8 mouse cellular contexts compared by ENCODE assay signal in genomic region chr2:118112846-118113479, GRCm38 (mm10). TPM values are rescaled to one million over a fixed set of nuclear protein-coding genes. Genes with fewer than 3 reads are reported as not detected.
DNase-seq lines count a peak whose midpoint lies in the region; ATAC-seq lines count a peak whose summit lies in the region.
"Had no signal": no experiment of that assay in that cellular context is flagged by ENCODE, and none has a peak within 500 bp of the region (broad histone marks: within the 10 kb centered on the region; RNA-seq: fewer than 3 reads in every experiment).

No protein-coding gene starts in this region.

- peak; percentile 47 for DNase-seq in kidney, postnatal 10 days
- DNase-seq in midbrain, embryonic 14.5 days, result no peak
- DNase-seq in urinary bladder, postnatal 36 days (ENCODE audit: low spot score in 2 of 2), result no peak
- DNase-seq in gastrocnemius, postnatal 25 days, result no peak
- DNase-seq in adrenal gland, postnatal 4 days (ENCODE audit: low spot score in 2 of 2), result no peak

- H3K4me1 ChIP-seq in embryonic facial prominence, embryonic 12.5 days, result peaks cover 33% of the 10 kb centered on the region
- peaks cover 24% of the 10 kb centered on the region for H3K4me1 ChIP-seq in forebrain, embryonic 16.5 days (replicated peaks; ENCODE audit: control insufficient read depth, insufficient read depth, low read length)
- peaks cover 8% of the 10 kb centered on the region; the same call in 1 of the 2 replicates for H3K4me1 ChIP-seq in midbrain, embryonic 14.5 days (ENCODE audit: control insufficient read depth, insufficient read depth, low read length)

- ATAC-seq in embryonic facial prominence, embryonic 12.5 days (ENCODE audit: insufficient number of reproducible peaks, insufficient read depth, low FRiP score, low TSS enrichment), result no peak
- ATAC-seq in forebrain, embryonic 16.5 days, result no peak
- ATAC-seq in midbrain, embryonic 14.5 days (ENCODE audit: low FRiP score, low TSS enrichment), result no peak

- H3K4me3 ChIP-seq in embryonic facial prominence, embryonic 12.5 days, result peak overlapping the region; percentile 59
- peak overlapping the region; percentile 55 for H3K4me3 ChIP-seq in forebrain, embryonic 16.5 days (replicated peaks; ENCODE audit: low read length)
- H3K4me3 ChIP-seq in midbrain, embryonic 14.5 days (replicated peaks; ENCODE audit: low read depth, low read length), result peak overlapping the region; percentile 47; the same call in 1 of the 2 replicates

- H3K36me3 ChIP-seq in embryonic facial prominence, embryonic 12.5 days, result peaks cover 26% of the 10 kb centered on the region
- H3K36me3 ChIP-seq in forebrain, embryonic 16.5 days (ENCODE audit: control insufficient read depth, insufficient read depth), result no peaks in the 10 kb centered on the region
- no peaks in the 10 kb centered on the region for H3K36me3 ChIP-seq in midbrain, embryonic 14.5 days (ENCODE audit: control insufficient read depth, insufficient read depth, low read length)

- peak overlapping the region; percentile 88 for H3K4me2 ChIP-seq in embryonic facial prominence, embryonic 12.5 days (replicated peaks)
- H3K4me2 ChIP-seq in forebrain, embryonic 16.5 days (ENCODE audit: low read length), result peak overlapping the region; percentile 83
- H3K4me2 ChIP-seq in midbrain, embryonic 14.5 days (ENCODE audit: low read length), result peak overlapping the region; percentile 96

- no peak overlapping the region for H3K27ac ChIP-seq in embryonic facial prominence, embryonic 12.5 days
- no peak overlapping the region for H3K27ac ChIP-seq in forebrain, embryonic 16.5 days (ENCODE audit: low read length)
- H3K27ac ChIP-seq in midbrain, embryonic 14.5 days (replicated peaks; ENCODE audit: low read depth, low read length), result no peak overlapping the region
- H3K27ac ChIP-seq: liver, embryonic 14.5 days had no signal

- WGBS in embryonic facial prominence, embryonic 12.5 days, result 68% methylated on average over 21 of the region's 21 CpGs
- WGBS in forebrain, embryonic 16.5 days, result 55% methylated on average over 21 of the region's 21 CpGs
- WGBS in midbrain, embryonic 14.5 days, result 53% methylated on average over 21 of the region's 21 CpGs

- 0 out of 2 replicates have a peak, but pooled peaks cover 2% of the 10 kb centered on the region for H3K27me3 ChIP-seq in embryonic facial prominence, embryonic 12.5 days
- H3K27me3 ChIP-seq in forebrain, embryonic 16.5 days (replicated peaks; ENCODE audit: control insufficient read depth, insufficient read depth, low read length), result 0 out of 2 replicates have a peak, but pooled peaks cover 5% of the 10 kb centered on the region
- H3K27me3 ChIP-seq in midbrain, embryonic 14.5 days (ENCODE audit: control insufficient read depth, insufficient read depth, low read length), result peaks cover 7% of the 10 kb centered on the region; the same call in 1 of the 2 replicates

- H3K9me3 ChIP-seq in embryonic facial prominence, embryonic 12.5 days, result no peaks in the 10 kb centered on the region
- no peaks in the 10 kb centered on the region for H3K9me3 ChIP-seq in forebrain, embryonic 16.5 days (ENCODE audit: control insufficient read depth, low read length)
- no peaks in the 10 kb centered on the region for H3K9me3 ChIP-seq in midbrain, embryonic 14.5 days (ENCODE audit: control insufficient read depth, low read length)

- H3K9ac ChIP-seq in embryonic facial prominence, embryonic 12.5 days, result peak overlapping the region; percentile 71
- no peak overlapping the region for H3K9ac ChIP-seq in forebrain, embryonic 16.5 days (replicated peaks; ENCODE audit: low read depth, low read length)
- no peak overlapping the region for H3K9ac ChIP-seq in midbrain, embryonic 14.5 days (replicated peaks; ENCODE audit: low read length)
- H3K9ac ChIP-seq: liver, embryonic 14.5 days had no signal

RNA-seq across cellular contexts. Expression of gene Thbs1, which starts 1.3 kb away (rescaled TPM):
- 90.3 and 91.5 TPM in 2 replicates for polyA plus RNA-seq in embryonic facial prominence, embryonic 12.5 days (2016; fragmentation: Nextera tagmentation; extraction: Ambion mirVana)
- polyA plus RNA-seq in forebrain, embryonic 16.5 days (2015; fragmentation: Nextera tagmentation; extraction: Ambion mirVana), result 11.5 and 17.3 TPM in 2 replicates
- 2.8 and 4.0 TPM in 2 replicates for polyA plus RNA-seq in midbrain, embryonic 14.5 days (2014; fragmentation: Nextera tagmentation; extraction: Ambion mirVana)
- total RNA-seq in gastrocnemius, postnatal 25 days (2021), result 10 to 100 TPM in 1 of 2 experiments, 1 to 10 TPM in 1; 6.4 to 11.3 TPM
- total RNA-seq in adrenal gland, postnatal 4 days (2021), result 10 to 100 TPM; 27.0 to 31.6 TPM
